Mouse (Mus musculus): ENCODE results near the gene Rps16. TPM values are rescaled to one million over a fixed set of nuclear protein-coding genes. Genes with fewer than 3 reads are reported as not detected.

The Rps16 gene
- polyA plus RNA-seq, 1 experiment: 212 TPM

GRCm38 (mm10) chr7:28318714-28319113 lies 31.7 kb upstream of the Rps16 start:
- peaks cover 99% of the 10 kb centered on the region for H3K36me3 ChIP-seq (ENCODE audit: control insufficient read depth)
- H3K9me3 ChIP-seq (ENCODE audit: control insufficient read depth, low read length): no peaks in the 10 kb centered on the region
- H3K27me3 ChIP-seq (ENCODE audit: control insufficient read depth): no peaks in the 10 kb centered on the region
- peaks cover 4% of the 10 kb centered on the region; the same call in 1 of the 2 replicates for H3K4me1 ChIP-seq (ENCODE audit: control insufficient read depth)
- no peak for TF ChIP-seq TAL1 (IDR thresholded peaks at IDR 0.05; ENCODE audit: low read length)
- no peak for TF ChIP-seq GATA1 (IDR thresholded peaks at IDR 0.05; ENCODE audit: low read length)
- no peak overlapping the region for H3K4me3 ChIP-seq (replicated peaks)

GRCm38 (mm10) chr7:28321974-28322720 lies 28.3 kb upstream of the Rps16 start:
- no peaks in the 10 kb centered on the region for H3K27me3 ChIP-seq (ENCODE audit: control insufficient read depth)
- H3K9me3 ChIP-seq (ENCODE audit: control insufficient read depth, low read length): no peaks in the 10 kb centered on the region
- peaks cover 100% of the 10 kb centered on the region for H3K36me3 ChIP-seq (ENCODE audit: control insufficient read depth)
- no peak overlapping the region for H3K4me3 ChIP-seq (replicated peaks)
- no peak for TF ChIP-seq TAL1 (IDR thresholded peaks at IDR 0.05; ENCODE audit: low read length)
- TF ChIP-seq GATA1 (IDR thresholded peaks at IDR 0.05; ENCODE audit: low read length): no peak
- peaks cover 4% of the 10 kb centered on the region; the same call in 1 of the 2 replicates for H3K4me1 ChIP-seq (ENCODE audit: control insufficient read depth)

GRCm38 (mm10) chr7:28325293-28325692 lies 25.2 kb upstream of the Rps16 start:
- TF ChIP-seq GATA1 (IDR thresholded peaks at IDR 0.05; ENCODE audit: low read length): no peak
- TF ChIP-seq TAL1 (IDR thresholded peaks at IDR 0.05; ENCODE audit: low read length): no peak
- Histone ChIP-seq H3K36me3 (ENCODE audit: control insufficient read depth) (peaks cover 98% of the 10 kb centered on the region), H3K9me3 (ENCODE audit: control insufficient read depth, low read length) (no peaks in the 10 kb centered on the region), H3K27me3 (ENCODE audit: control insufficient read depth) (no peaks in the 10 kb centered on the region), H3K4me1 (ENCODE audit: control insufficient read depth) (peaks cover 4% of the 10 kb centered on the region; the same call in 1 of the 2 replicates), H3K4me3 (replicated peaks) (no peak overlapping the region)

- peaks cover 98% of the 10 kb centered on the region for H3K36me3 ChIP-seq (ENCODE audit: control insufficient read depth)
- no peaks in the 10 kb centered on the region for H3K27me3 ChIP-seq (ENCODE audit: control insufficient read depth)
- no peak overlapping the region for H3K4me3 ChIP-seq (replicated peaks)
- TF ChIP-seq TAL1 (IDR thresholded peaks at IDR 0.05; ENCODE audit: low read length) (no peak), GATA1 (IDR thresholded peaks at IDR 0.05; ENCODE audit: low read length) (no peak)
- peaks cover 4% of the 10 kb centered on the region; the same call in 1 of the 2 replicates for H3K4me1 ChIP-seq (ENCODE audit: control insufficient read depth)
- no peaks in the 10 kb centered on the region for H3K9me3 ChIP-seq (ENCODE audit: control insufficient read depth, low read length)
These were observed 24.0 kb upstream of the Rps16 start for GRCm38 (mm10) chr7:28326457-28326856.

- Histone ChIP-seq H3K27me3 (ENCODE audit: control insufficient read depth) (no peaks in the 10 kb centered on the region), H3K4me3 (replicated peaks) (no peak overlapping the region), H3K4me1 (ENCODE audit: control insufficient read depth) (0 out of 2 replicates have a peak, but pooled peaks cover under 1% of the 10 kb centered on the region), H3K36me3 (ENCODE audit: control insufficient read depth) (peaks cover 92% of the 10 kb centered on the region), H3K9me3 (ENCODE audit: control insufficient read depth, low read length) (no peaks in the 10 kb centered on the region)
- TF ChIP-seq GATA1 (IDR thresholded peaks at IDR 0.05; ENCODE audit: low read length) (no peak), TAL1 (IDR thresholded peaks at IDR 0.05; ENCODE audit: low read length) (no peak)
These were observed 22.2 kb upstream of the Rps16 start for GRCm38 (mm10) chr7:28328260-28328659.

GRCm38 (mm10) chr7:28334534-28334933 lies 15.9 kb upstream of the Rps16 start:
- peaks cover 59% of the 10 kb centered on the region for H3K36me3 ChIP-seq (ENCODE audit: control insufficient read depth)
- no peak for TF ChIP-seq GATA1 (IDR thresholded peaks at IDR 0.05; ENCODE audit: low read length)
- TF ChIP-seq TAL1 (IDR thresholded peaks at IDR 0.05; ENCODE audit: low read length): no peak
- H3K27me3 ChIP-seq (ENCODE audit: control insufficient read depth): no peaks in the 10 kb centered on the region
- H3K4me3 ChIP-seq (replicated peaks): no peak overlapping the region
- peaks cover 35% of the 10 kb centered on the region for H3K4me1 ChIP-seq (ENCODE audit: control insufficient read depth)
- H3K9me3 ChIP-seq (ENCODE audit: control insufficient read depth, low read length): no peaks in the 10 kb centered on the region

- H3K4me3 ChIP-seq (replicated peaks): no peak overlapping the region
- peaks cover 39% of the 10 kb centered on the region for H3K4me1 ChIP-seq (ENCODE audit: control insufficient read depth)
- no peaks in the 10 kb centered on the region for H3K27me3 ChIP-seq (ENCODE audit: control insufficient read depth)
- H3K9me3 ChIP-seq (ENCODE audit: control insufficient read depth, low read length): no peaks in the 10 kb centered on the region
- H3K36me3 ChIP-seq (ENCODE audit: control insufficient read depth): peaks cover 49% of the 10 kb centered on the region
- TF ChIP-seq GATA1 (IDR thresholded peaks at IDR 0.05; ENCODE audit: low read length) (no peak), TAL1 (IDR thresholded peaks at IDR 0.05; ENCODE audit: low read length) (no peak)
These were observed 15.0 kb upstream of the Rps16 start for GRCm38 (mm10) chr7:28335471-28335870.

GRCm38 (mm10) chr7:28338108-28338998 lies 12.1 kb upstream of the Rps16 start, which contains the start of gene Supt5:
Supt5 (minus strand) TSS chr7:28338746.
- H3K4me1 ChIP-seq (ENCODE audit: control insufficient read depth): peaks cover 37% of the 10 kb centered on the region
- TF ChIP-seq TAL1 (IDR thresholded peaks at IDR 0.05; ENCODE audit: low read length) (no peak), GATA1 (IDR thresholded peaks at IDR 0.05; ENCODE audit: low read length) (no peak)

More at GRCm38 (mm10) chr7:28338108-28338998, 12.1 kb upstream of the Rps16 start, which contains the start of gene Supt5:
- H3K4me3 ChIP-seq (replicated peaks): peak within 1 kb of the TSS; percentile 100
- H3K27me3 ChIP-seq (ENCODE audit: control insufficient read depth): no peaks in the 10 kb centered on the region
- peaks cover 26% of the 10 kb centered on the region for H3K36me3 ChIP-seq (ENCODE audit: control insufficient read depth)
- H3K9me3 ChIP-seq (ENCODE audit: control insufficient read depth, low read length): no peaks in the 10 kb centered on the region
